Mouse (Mus musculus): ENCODE measurements at regions not wholly inside any gene's neighbourhood (a gene's known extent, or its start where the extent isn't known, plus 50 kb on each side); places are given as distances from the start of the nearest gene placed in this dataset.

GRCm38 (mm10) chr8:89171561-89171960 lies 127.6 kb upstream of the Sall1 start:
- Histone ChIP-seq H3K27ac (ENCODE audit: insufficient read depth, low read depth, low read length) (no peak overlapping the region), H3K4me3 (ENCODE audit: insufficient read depth, low read length) (no peak overlapping the region), H3K4me1 (ENCODE audit: control insufficient read depth, insufficient read depth, low read length) (no peaks in the 10 kb centered on the region)
- TF ChIP-seq CTCF (IDR thresholded peaks at IDR 0.05; ENCODE audit: low read depth, low read length) (no peak), POLR2A (IDR thresholded peaks at IDR 0.05; ENCODE audit: borderline replicate concordance, low read depth, low read length) (no peak)

- no peak overlapping the region for H3K27ac ChIP-seq (ENCODE audit: insufficient read depth, low read depth, low read length)
- no peaks in the 10 kb centered on the region for H3K4me1 ChIP-seq (ENCODE audit: control insufficient read depth, insufficient read depth, low read length)
- TF ChIP-seq CTCF (IDR thresholded peaks at IDR 0.05; ENCODE audit: low read depth, low read length) (no peak), POLR2A (IDR thresholded peaks at IDR 0.05; ENCODE audit: borderline replicate concordance, low read depth, low read length) (no peak)
- no peak overlapping the region for H3K4me3 ChIP-seq (ENCODE audit: insufficient read depth, low read length)
Measured at GRCm38 (mm10) chr8:89169484-89169883, 125.5 kb upstream of the Sall1 start.

GRCm38 (mm10) chr8:89167026-89167425 lies 123.1 kb upstream of the Sall1 start:
- TF ChIP-seq CTCF (IDR thresholded peaks at IDR 0.05; ENCODE audit: low read depth, low read length) (no peak), POLR2A (IDR thresholded peaks at IDR 0.05; ENCODE audit: borderline replicate concordance, low read depth, low read length) (no peak)
- no peak overlapping the region for H3K27ac ChIP-seq (ENCODE audit: insufficient read depth, low read depth, low read length)
- no peaks in the 10 kb centered on the region for H3K4me1 ChIP-seq (ENCODE audit: control insufficient read depth, insufficient read depth, low read length)
- no peak overlapping the region for H3K4me3 ChIP-seq (ENCODE audit: insufficient read depth, low read length)

GRCm38 (mm10) chr8:89156909-89157308 lies 112.9 kb upstream of the Sall1 start:
- Histone ChIP-seq H3K4me1 (ENCODE audit: control insufficient read depth, insufficient read depth, low read length) (no peaks in the 10 kb centered on the region), H3K27ac (ENCODE audit: insufficient read depth, low read depth, low read length) (no peak overlapping the region), H3K4me3 (ENCODE audit: insufficient read depth, low read length) (no peak overlapping the region)
- no peak for TF ChIP-seq CTCF (IDR thresholded peaks at IDR 0.05; ENCODE audit: low read depth, low read length)
- TF ChIP-seq POLR2A (IDR thresholded peaks at IDR 0.05; ENCODE audit: borderline replicate concordance, low read depth, low read length) = no peak

GRCm38 (mm10) chr8:89153605-89154004 lies 109.6 kb upstream of the Sall1 start:
- H3K27ac ChIP-seq (ENCODE audit: insufficient read depth, low read depth, low read length) = no peak overlapping the region
- no peak overlapping the region for H3K4me3 ChIP-seq (ENCODE audit: insufficient read depth, low read length)
- H3K4me1 ChIP-seq (ENCODE audit: control insufficient read depth, insufficient read depth, low read length) = no peaks in the 10 kb centered on the region
- TF ChIP-seq CTCF (IDR thresholded peaks at IDR 0.05; ENCODE audit: low read depth, low read length) (no peak), POLR2A (IDR thresholded peaks at IDR 0.05; ENCODE audit: borderline replicate concordance, low read depth, low read length) (no peak)

GRCm38 (mm10) chr8:89152867-89153595 lies 109.1 kb upstream of the Sall1 start:
- TF ChIP-seq CTCF (IDR thresholded peaks at IDR 0.05; ENCODE audit: low read depth, low read length) (no peak), POLR2A (IDR thresholded peaks at IDR 0.05; ENCODE audit: borderline replicate concordance, low read depth, low read length) (no peak)
- Histone ChIP-seq H3K4me1 (ENCODE audit: control insufficient read depth, insufficient read depth, low read length) (no peaks in the 10 kb centered on the region), H3K27ac (ENCODE audit: insufficient read depth, low read depth, low read length) (no peak overlapping the region), H3K4me3 (ENCODE audit: insufficient read depth, low read length) (no peak overlapping the region)

GRCm38 (mm10) chr8:89152331-89152730 lies 108.4 kb upstream of the Sall1 start:
- Histone ChIP-seq H3K4me3 (ENCODE audit: insufficient read depth, low read length) (no peak overlapping the region), H3K27ac (ENCODE audit: insufficient read depth, low read depth, low read length) (no peak overlapping the region), H3K4me1 (ENCODE audit: control insufficient read depth, insufficient read depth, low read length) (no peaks in the 10 kb centered on the region)
- TF ChIP-seq CTCF (IDR thresholded peaks at IDR 0.05; ENCODE audit: low read depth, low read length) (no peak), POLR2A (IDR thresholded peaks at IDR 0.05; ENCODE audit: borderline replicate concordance, low read depth, low read length) (no peak)

- TF ChIP-seq CTCF (IDR thresholded peaks at IDR 0.05; ENCODE audit: low read depth, low read length) = no peak
- no peak for TF ChIP-seq POLR2A (IDR thresholded peaks at IDR 0.05; ENCODE audit: borderline replicate concordance, low read depth, low read length)
Measured at GRCm38 (mm10) chr8:89150952-89151351, 107.0 kb upstream of the Sall1 start.

GRCm38 (mm10) chr8:89141529-89142235 lies 97.7 kb upstream of the Sall1 start:
- Histone ChIP-seq H3K27ac (ENCODE audit: insufficient read depth, low read depth, low read length) (no peak overlapping the region), H3K4me3 (ENCODE audit: insufficient read depth, low read length) (no peak overlapping the region), H3K4me1 (ENCODE audit: control insufficient read depth, insufficient read depth, low read length) (no peaks in the 10 kb centered on the region)
- TF ChIP-seq POLR2A (IDR thresholded peaks at IDR 0.05; ENCODE audit: borderline replicate concordance, low read depth, low read length) (no peak), CTCF (IDR thresholded peaks at IDR 0.05; ENCODE audit: low read depth, low read length) (no peak)

More at GRCm38 (mm10) chr8:89150952-89151351, 107.0 kb upstream of the Sall1 start:
- no peak overlapping the region for H3K4me3 ChIP-seq (ENCODE audit: insufficient read depth, low read length)
- no peaks in the 10 kb centered on the region for H3K4me1 ChIP-seq (ENCODE audit: control insufficient read depth, insufficient read depth, low read length)
- H3K27ac ChIP-seq (ENCODE audit: insufficient read depth, low read depth, low read length) = no peak overlapping the region

- no peak for TF ChIP-seq CTCF (IDR thresholded peaks at IDR 0.05; ENCODE audit: low read depth, low read length)
- no peak for TF ChIP-seq POLR2A (IDR thresholded peaks at IDR 0.05; ENCODE audit: borderline replicate concordance, low read depth, low read length)
- Histone ChIP-seq H3K27ac (ENCODE audit: insufficient read depth, low read depth, low read length) (no peak overlapping the region), H3K4me1 (ENCODE audit: control insufficient read depth, insufficient read depth, low read length) (no peaks in the 10 kb centered on the region), H3K4me3 (ENCODE audit: insufficient read depth, low read length) (no peak overlapping the region)
Measured at GRCm38 (mm10) chr8:89139876-89140275, 95.9 kb upstream of the Sall1 start.
